Mouse (Mus musculus) ES-Bruce4 (cell line): Measurements from ENCODE around the gene Hoxc11. TPM values are rescaled to one million over a fixed set of nuclear protein-coding genes. Genes with fewer than 3 reads are reported as not detected.

Source experiments
- H3K27ac ChIP-seq: 2 replicates; pipeline ENCODE4 v1.5.1; 2012; ENCODE audit warnings: low read length, inconsistent platforms; ENCODE audit not compliant: insufficient read depth
- H3K27me3 ChIP-seq: 2 replicates; pipeline ENCODE4 v1.6.1; 2012; ENCODE audit warnings: mild to moderate bottlenecking, low read length, inconsistent platforms; ENCODE audit not compliant: control insufficient read depth, poor library complexity, insufficient read depth, severe bottlenecking
- H3K36me3 ChIP-seq: 2 replicates; pipeline ENCODE4 v1.6.1; 2012; ENCODE audit warnings: inconsistent platforms, mild to moderate bottlenecking, low read length, moderate library complexity; ENCODE audit not compliant: control insufficient read depth, poor library complexity, insufficient read depth, severe bottlenecking
- H3K4me1 ChIP-seq: one replicate; pipeline ENCODE4 v1.8.1; 2011; ENCODE audit warnings: low read length; ENCODE audit not compliant: control insufficient read depth, insufficient read depth
- H3K4me3 ChIP-seq: 2 replicates; pipeline ENCODE4 v1.5.1; 2011; ENCODE audit warnings: low read depth, mild to moderate bottlenecking, low read length
- H3K9ac ChIP-seq: 2 replicates; pipeline ENCODE4 v1.6.1; 2012; ENCODE audit warnings: low read depth, mild to moderate bottlenecking, inconsistent platforms; ENCODE audit not compliant: poor library complexity, severe bottlenecking
- H3K9me3 ChIP-seq: replicated peaks from 2 replicates; pipeline ENCODE4 v1.6.1; 2012; ENCODE audit warnings: mild to moderate bottlenecking, low read length, inconsistent platforms; ENCODE audit not compliant: control insufficient read depth, poor library complexity, insufficient read depth, severe bottlenecking
- CTCF ChIP-seq: IDR thresholded peaks from one replicate; pipeline ENCODE4 v1.8.1; 2011; ENCODE audit warnings: low read depth, low read length
- EP300 ChIP-seq: IDR thresholded peaks from 2 replicates; pipeline ENCODE4 v1.6.1; 2011; ENCODE audit warnings: low read depth, low read length; ENCODE audit not compliant: insufficient read depth
- POLR2A ChIP-seq: IDR thresholded peaks from one replicate; pipeline ENCODE4 v1.8.1; 2011; ENCODE audit warnings: low read length; ENCODE audit not compliant: insufficient read depth
- polyA plus RNA-seq: library from polyadenylated mRNA; stranded (reverse); fragments of >200 nt; gene quantifications from 2 replicates; pipeline ENCODE4 v1.2.4, GENCODE M21; 2011; ENCODE audit warnings: low read depth; ENCODE audit not compliant: missing spikeins, insufficient read depth, insufficient read length

Gene Hoxc11
- polyA plus RNA-seq: not detected in 2 replicates

DNA sequence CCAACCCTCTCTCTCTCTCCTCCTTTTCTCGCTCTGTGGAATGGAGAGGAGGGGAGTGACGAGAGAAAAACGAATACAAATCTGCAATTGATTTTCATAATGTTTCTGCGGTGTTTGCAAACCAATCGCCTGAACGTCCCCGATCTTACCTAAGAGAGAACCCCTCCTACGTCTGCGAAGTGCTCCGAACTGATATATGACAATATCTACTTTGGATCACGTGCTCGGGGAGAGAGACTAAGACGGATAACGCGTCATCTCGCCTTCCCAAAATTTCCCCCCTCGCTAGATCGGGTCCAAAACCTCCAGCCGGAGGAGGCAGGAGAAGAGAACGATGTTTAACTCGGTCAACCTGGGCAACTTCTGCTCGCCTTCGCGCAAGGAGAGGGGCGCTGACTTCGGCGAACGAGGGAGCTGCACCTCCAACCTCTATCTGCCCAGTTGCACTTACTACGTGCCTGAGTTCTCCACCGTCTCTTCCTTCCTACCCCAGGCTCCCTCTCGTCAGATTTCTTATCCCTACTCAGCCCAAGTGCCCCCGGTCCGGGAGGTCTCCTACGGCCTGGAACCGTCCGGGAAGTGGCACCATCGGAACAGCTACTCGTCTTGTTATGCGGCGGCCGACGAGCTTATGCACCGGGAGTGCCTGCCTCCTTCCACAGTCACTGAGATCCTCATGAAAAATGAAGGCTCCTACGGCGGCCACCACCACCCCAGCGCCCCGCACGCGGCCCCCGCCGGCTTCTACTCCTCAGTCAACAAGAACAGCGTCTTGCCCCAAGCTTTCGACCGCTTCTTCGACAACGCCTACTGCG, at the start of gene Hoxc11:
TSS of gene Hoxc11 (plus strand) at position 236 of the 815 bp plus-strand sequence.
- TF ChIP-seq POLR2A: no peak
- TF ChIP-seq CTCF: no peak
- no peak for TF ChIP-seq EP300
- Histone ChIP-seq H3K4me1 (no peaks in the 10 kb centered on the region), H3K27me3 (peaks cover 69% of the 10 kb centered on the region), H3K9me3 (no peaks in the 10 kb centered on the region), H3K4me3 (peak within 1 kb of the TSS; percentile 45), H3K9ac (peak within 1 kb of the TSS; percentile 24; the same call in 1 of the 2 replicates), H3K36me3 (no peaks in the 10 kb centered on the region), H3K27ac (no peak within 1 kb of the TSS)

DNA sequence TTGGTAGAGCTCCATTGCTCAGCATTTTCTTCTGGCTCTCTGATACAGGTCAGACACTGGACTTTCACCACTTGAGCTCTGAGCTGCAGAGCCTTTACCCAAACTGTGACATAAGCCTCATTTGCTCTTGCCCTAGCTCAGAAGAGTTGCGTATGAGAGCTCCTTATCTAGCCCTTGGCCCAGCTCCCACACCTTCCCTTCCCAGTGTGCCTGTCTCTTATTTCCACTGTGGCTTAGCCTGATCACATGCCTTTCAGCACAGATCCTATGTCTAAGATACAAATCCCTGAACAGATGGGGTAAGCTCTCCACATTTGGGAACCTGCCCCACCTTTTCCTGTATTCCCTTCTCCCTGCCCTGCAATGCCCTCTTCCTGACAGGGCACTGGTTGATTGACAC, 49.3 kb upstream of the Hoxc11 start:
- no peak overlapping the region for H3K27ac ChIP-seq
- no peaks in the 10 kb centered on the region for H3K36me3 ChIP-seq
- H3K9me3 ChIP-seq: no peaks in the 10 kb centered on the region
- TF ChIP-seq POLR2A: no peak
- peaks cover 16% of the 10 kb centered on the region for H3K27me3 ChIP-seq
- H3K9ac ChIP-seq: no peak overlapping the region
- H3K4me3 ChIP-seq: no peak overlapping the region
- no peaks in the 10 kb centered on the region for H3K4me1 ChIP-seq

GRCm38 (mm10) chr15:102909536-102909935, 44.7 kb upstream of the Hoxc11 start:
- Histone ChIP-seq H3K9ac (no peak overlapping the region), H3K4me1 (no peaks in the 10 kb centered on the region), H3K27me3 (peaks cover 26% of the 10 kb centered on the region), H3K36me3 (no peaks in the 10 kb centered on the region), H3K9me3 (no peaks in the 10 kb centered on the region), H3K4me3 (no peak overlapping the region), H3K27ac (no peak overlapping the region)
- TF ChIP-seq EP300 (no peak), POLR2A (no peak), CTCF (no peak)

GRCm38 (mm10) chr15:102910038-102910437, 44.2 kb upstream of the Hoxc11 start:
- Histone ChIP-seq H3K27ac (no peak overlapping the region), H3K9me3 (no peaks in the 10 kb centered on the region), H3K36me3 (no peaks in the 10 kb centered on the region), H3K9ac (no peak overlapping the region), H3K4me3 (peak overlapping the region; percentile 51), H3K4me1 (no peaks in the 10 kb centered on the region), H3K27me3 (peaks cover 26% of the 10 kb centered on the region)
- TF ChIP-seq EP300: no peak
- no peak for TF ChIP-seq POLR2A
- TF ChIP-seq CTCF: no peak

- no peak overlapping the region for H3K9ac ChIP-seq
- peak overlapping the region; percentile 51; the same call in 1 of the 2 replicates for H3K4me3 ChIP-seq
- no peaks in the 10 kb centered on the region for H3K4me1 ChIP-seq
Measured at GRCm38 (mm10) chr15:102910496-102911095, 43.6 kb upstream of the Hoxc11 start.

DNA sequence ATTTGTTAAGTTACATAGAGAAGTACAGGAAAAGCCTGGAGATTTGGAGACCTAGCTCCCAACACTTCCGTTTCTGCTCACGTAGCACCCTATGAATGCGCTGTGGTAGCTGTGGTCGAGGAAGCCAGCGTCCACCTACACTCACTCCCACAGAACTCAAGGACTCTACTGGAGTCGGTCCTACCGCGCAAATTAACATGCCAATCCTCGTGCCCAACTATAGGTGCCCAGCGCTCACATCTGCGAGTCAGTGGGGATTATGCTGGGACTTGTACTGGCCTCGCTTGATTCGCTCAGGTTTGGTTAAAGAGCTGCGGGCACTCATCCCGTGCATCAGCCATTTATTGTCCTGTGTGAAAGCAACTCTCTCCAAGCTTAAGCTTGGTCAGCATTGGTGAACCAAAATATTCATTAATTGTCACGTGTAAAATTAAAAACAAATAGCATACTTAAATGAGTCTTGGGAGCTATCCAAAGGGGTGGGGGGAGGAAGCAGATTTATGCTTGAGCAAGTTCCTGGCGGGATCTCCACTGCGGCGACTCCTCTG, 41.1 kb upstream of the Hoxc11 start:
- Histone ChIP-seq H3K9ac (no peak overlapping the region), H3K4me1 (no peaks in the 10 kb centered on the region), H3K36me3 (no peaks in the 10 kb centered on the region), H3K4me3 (no peak overlapping the region), H3K27ac (no peak overlapping the region), H3K27me3 (peaks cover 40% of the 10 kb centered on the region), H3K9me3 (no peaks in the 10 kb centered on the region)
- TF ChIP-seq POLR2A: no peak
- TF ChIP-seq CTCF: no peak

More at GRCm38 (mm10) chr15:102910496-102911095, 43.6 kb upstream of the Hoxc11 start:
- no peak overlapping the region for H3K27ac ChIP-seq
- no peaks in the 10 kb centered on the region for H3K9me3 ChIP-seq
- peaks cover 24% of the 10 kb centered on the region for H3K27me3 ChIP-seq
- TF ChIP-seq EP300 (no peak), CTCF (no peak), POLR2A (no peak)
- no peaks in the 10 kb centered on the region for H3K36me3 ChIP-seq
